Mouse (Mus musculus) midbrain, embryonic 14.5 days (tissue): Measurements from ENCODE around the gene Psmb5. TPM values are rescaled to one million over a fixed set of nuclear protein-coding genes. Genes with fewer than 3 reads are reported as not detected.

Experiments
- ATAC-seq: fragments of 200-750 bp; cut with Nextera tagmentation; 2 replicates; pipeline ENCODE4 v1.8.0; 2017; ENCODE audit warnings: moderate number of reproducible peaks, moderate library complexity; ENCODE audit not compliant: low FRiP score, low TSS enrichment
- DNase-seq: peaks from one replicate; pipeline ENCODE4 v3.0.0-alpha.2; 2015
- H3K27ac ChIP-seq: fragments of 300-500 bp; sonication (generic); replicated peaks from 2 replicates; pipeline ENCODE4 v1.5.1; 2014; ENCODE audit warnings: mild to moderate bottlenecking, low read depth, low read length, moderate library complexity
- H3K27me3 ChIP-seq: fragments of 300-500 bp; sonication (generic); 2 replicates; pipeline ENCODE4 v1.6.1; 2014; ENCODE audit warnings: low read length, control low read depth, mixed read lengths; ENCODE audit not compliant: control insufficient read depth, insufficient read depth
- H3K36me3 ChIP-seq: fragments of 300-500 bp; sonication (generic); 2 replicates; pipeline ENCODE4 v1.6.1; 2014; ENCODE audit warnings: low read length, control low read depth; ENCODE audit not compliant: control insufficient read depth, insufficient read depth
- H3K4me1 ChIP-seq: fragments of 300-500 bp; sonication (generic); 2 replicates; pipeline ENCODE4 v1.6.1; 2014; ENCODE audit warnings: mild to moderate bottlenecking, antibody characterized with exemption, low read length, control low read depth; ENCODE audit not compliant: control insufficient read depth, insufficient read depth
- H3K4me2 ChIP-seq: fragments of 300-500 bp; sonication (generic); 2 replicates; pipeline ENCODE4 v1.6.1; 2014; ENCODE audit warnings: mild to moderate bottlenecking, low read length, moderate library complexity
- H3K4me3 ChIP-seq: fragments of 300-500 bp; sonication (generic); replicated peaks from 2 replicates; pipeline ENCODE4 v1.5.1; 2014; ENCODE audit warnings: low read depth, low read length
- H3K9ac ChIP-seq: fragments of 300-500 bp; sonication (generic); replicated peaks from 2 replicates; pipeline ENCODE4 v1.6.1; 2014; ENCODE audit warnings: mild to moderate bottlenecking, low read length, moderate library complexity
- H3K9me3 ChIP-seq: fragments of 300-500 bp; sonication (generic); 2 replicates; pipeline ENCODE4 v1.6.1; 2016; ENCODE audit warnings: low read length, control low read depth, mixed read lengths; ENCODE audit not compliant: control insufficient read depth
- WGBS: fragments of 180-500 bp; shearing (Covaris S2); extraction: QIAGEN DNeasy Blood & Tissue Kit; methylation state at CpG from one replicate; pipeline ENCODE4 v1.1.7; 2014; 5-methylcytosine and 5-hydroxymethylcytosine counted together
- polyA plus RNA-seq: library from polyadenylated mRNA; unstranded; fragments of >200 nt; fragmentation: Nextera tagmentation; extraction: Ambion mirVana; gene quantifications from 2 replicates; pipeline ENCODE4 v1.2.1, GENCODE M21; 2014

The Psmb5 gene
- 409 and 454 TPM in 2 replicates for polyA plus RNA-seq

DNA sequence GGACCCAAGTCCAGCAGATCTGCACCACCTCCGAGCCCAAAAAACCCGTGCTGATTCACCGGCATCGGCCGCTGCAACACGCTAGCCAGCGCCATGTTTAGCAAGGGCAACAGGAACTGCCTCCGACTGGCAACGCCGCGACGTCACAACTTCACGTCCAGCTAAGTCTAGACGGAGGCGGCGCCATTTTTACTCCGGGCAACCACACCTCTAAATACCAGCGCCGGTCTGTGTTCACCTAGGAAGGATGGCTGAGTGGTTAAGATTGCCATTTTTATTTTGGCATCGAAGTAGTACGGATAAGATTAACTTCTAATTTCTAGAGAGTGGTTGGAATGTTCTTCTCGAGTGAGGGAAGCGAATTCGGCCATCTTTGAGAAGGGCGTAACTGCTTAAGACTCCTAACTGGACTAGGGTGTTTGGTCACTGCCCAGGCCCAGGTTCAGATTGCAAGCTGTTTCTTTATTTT is at the start of gene Psmb5:
TSS of gene Psmb5 (minus strand) at position 126 of the 469 bp plus-strand sequence.
- Histone ChIP-seq H3K9me3 (no peaks in the 10 kb centered on the region), H3K27me3 (no peaks in the 10 kb centered on the region), H3K4me3 (peak within 1 kb of the TSS; percentile 81), H3K36me3 (peaks cover 18% of the 10 kb centered on the region), H3K27ac (peak within 1 kb of the TSS; percentile 79), H3K9ac (peak within 1 kb of the TSS; percentile 86), H3K4me1 (peaks cover 12% of the 10 kb centered on the region; the same call in 1 of the 2 replicates), H3K4me2 (peak within 1 kb of the TSS; percentile 71)
- 0% methylated on average over 25 of the region's 25 CpGs for WGBS
- ATAC-seq (peak; percentile 91), DNase-seq (peak; percentile 95)

- H3K27ac ChIP-seq = no peak overlapping the region
- DNase-seq = no peak
- no peaks in the 10 kb centered on the region for H3K9me3 ChIP-seq
- ATAC-seq = no peak
- peaks cover 96% of the 10 kb centered on the region for H3K36me3 ChIP-seq
- H3K4me2 ChIP-seq = no peak overlapping the region
- H3K27me3 ChIP-seq = no peaks in the 10 kb centered on the region
- WGBS = 91% methylated on average over 10 of the region's 10 CpGs
- H3K4me1 ChIP-seq = no peaks in the 10 kb centered on the region
- no peak overlapping the region for H3K4me3 ChIP-seq
- no peak overlapping the region for H3K9ac ChIP-seq
Measured at GRCm38 (mm10) chr14:54664477-54665222, 46.8 kb upstream of the Psmb5 start.

- ATAC-seq (no peak), DNase-seq (no peak)
- Histone ChIP-seq H3K9ac (no peak overlapping the region), H3K27me3 (no peaks in the 10 kb centered on the region), H3K4me1 (no peaks in the 10 kb centered on the region), H3K4me2 (no peak overlapping the region), H3K27ac (no peak overlapping the region), H3K4me3 (no peak overlapping the region), H3K9me3 (no peaks in the 10 kb centered on the region), H3K36me3 (peaks cover 93% of the 10 kb centered on the region)
- WGBS = 93% methylated on average over 2 of the region's 2 CpGs
Measured at GRCm38 (mm10) chr14:54660009-54660408, 42.2 kb upstream of the Psmb5 start.

GRCm38 (mm10) chr14:54653496-54653895 is 35.7 kb upstream of the Psmb5 start:
- ATAC-seq = peak; percentile 84
- WGBS = under 1% methylated on average over 12 of the region's 12 CpGs
- peak overlapping the region; percentile 80 for H3K9ac ChIP-seq
- DNase-seq = peak; percentile 93
- H3K36me3 ChIP-seq = peaks cover 56% of the 10 kb centered on the region
- peak overlapping the region; percentile 81 for H3K27ac ChIP-seq
- peaks cover 36% of the 10 kb centered on the region for H3K4me1 ChIP-seq
- peak overlapping the region; percentile 55 for H3K4me3 ChIP-seq
- H3K27me3 ChIP-seq = no peaks in the 10 kb centered on the region
- H3K4me2 ChIP-seq = peak overlapping the region; percentile 96
- no peaks in the 10 kb centered on the region for H3K9me3 ChIP-seq

DNA sequence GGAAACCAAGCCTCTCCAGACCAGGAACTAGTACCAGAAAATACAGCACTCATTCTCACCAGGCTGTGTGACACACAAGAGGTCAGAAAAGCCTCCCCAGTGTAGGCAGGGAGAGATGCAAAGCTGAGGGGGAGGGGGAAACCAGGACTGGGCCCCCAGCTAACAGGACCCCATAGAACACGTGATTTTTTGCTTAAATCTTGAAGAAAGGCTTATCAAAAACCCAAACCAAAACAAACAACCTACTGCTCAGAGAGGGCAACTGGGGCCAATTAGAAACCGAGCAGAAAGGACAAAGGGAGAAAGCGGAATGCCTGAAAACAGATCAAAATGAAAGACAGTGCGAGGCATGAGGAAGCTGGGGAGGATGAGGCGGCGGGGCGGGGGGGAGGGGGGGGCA is 35.0 kb upstream of the Psmb5 start:
- H3K9ac ChIP-seq = peak overlapping the region; percentile 80
- no peaks in the 10 kb centered on the region for H3K27me3 ChIP-seq

DNA sequence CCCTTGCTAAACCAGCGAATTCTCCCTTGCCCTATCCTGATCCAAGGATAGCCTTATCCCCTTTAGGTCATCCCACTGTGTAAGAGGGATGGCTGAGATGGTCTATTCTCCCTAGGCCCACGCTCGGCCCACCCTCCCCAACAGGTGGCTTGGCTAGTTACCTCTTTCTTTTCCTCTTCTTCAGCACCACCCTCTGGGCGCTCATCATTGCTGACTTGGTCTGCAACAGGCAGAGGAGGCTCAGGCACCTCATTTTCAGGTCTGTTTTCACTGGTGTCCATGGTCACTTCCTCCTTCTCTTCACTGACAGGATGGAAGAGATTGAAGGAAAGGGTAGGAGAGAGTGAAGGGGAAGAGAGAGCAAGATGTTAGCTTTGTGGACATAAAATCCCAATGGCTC is 33.7 kb upstream of the Psmb5 start:
- Histone ChIP-seq H3K9me3 (no peaks in the 10 kb centered on the region), H3K27ac (no peak overlapping the region), H3K27me3 (no peaks in the 10 kb centered on the region), H3K4me3 (no peak overlapping the region; the same call in 1 of the 2 replicates), H3K4me1 (peaks cover 42% of the 10 kb centered on the region), H3K36me3 (peaks cover 58% of the 10 kb centered on the region), H3K9ac (no peak overlapping the region), H3K4me2 (peak overlapping the region; percentile 96)
- ATAC-seq = no peak
- 77% methylated on average over 4 of the region's 4 CpGs for WGBS
- DNase-seq = no peak

More for the DNA sequence above, 35.0 kb upstream of the Psmb5 start:
- peaks cover 42% of the 10 kb centered on the region for H3K4me1 ChIP-seq
- H3K4me2 ChIP-seq = peak overlapping the region; percentile 96
- ATAC-seq = no peak
- DNase-seq = peak; percentile 47
- peak overlapping the region; percentile 55 for H3K4me3 ChIP-seq
- peak overlapping the region; percentile 81 for H3K27ac ChIP-seq
- 0% methylated on average over 7 of the region's 7 CpGs for WGBS
- peaks cover 56% of the 10 kb centered on the region for H3K36me3 ChIP-seq
- no peaks in the 10 kb centered on the region for H3K9me3 ChIP-seq

DNA sequence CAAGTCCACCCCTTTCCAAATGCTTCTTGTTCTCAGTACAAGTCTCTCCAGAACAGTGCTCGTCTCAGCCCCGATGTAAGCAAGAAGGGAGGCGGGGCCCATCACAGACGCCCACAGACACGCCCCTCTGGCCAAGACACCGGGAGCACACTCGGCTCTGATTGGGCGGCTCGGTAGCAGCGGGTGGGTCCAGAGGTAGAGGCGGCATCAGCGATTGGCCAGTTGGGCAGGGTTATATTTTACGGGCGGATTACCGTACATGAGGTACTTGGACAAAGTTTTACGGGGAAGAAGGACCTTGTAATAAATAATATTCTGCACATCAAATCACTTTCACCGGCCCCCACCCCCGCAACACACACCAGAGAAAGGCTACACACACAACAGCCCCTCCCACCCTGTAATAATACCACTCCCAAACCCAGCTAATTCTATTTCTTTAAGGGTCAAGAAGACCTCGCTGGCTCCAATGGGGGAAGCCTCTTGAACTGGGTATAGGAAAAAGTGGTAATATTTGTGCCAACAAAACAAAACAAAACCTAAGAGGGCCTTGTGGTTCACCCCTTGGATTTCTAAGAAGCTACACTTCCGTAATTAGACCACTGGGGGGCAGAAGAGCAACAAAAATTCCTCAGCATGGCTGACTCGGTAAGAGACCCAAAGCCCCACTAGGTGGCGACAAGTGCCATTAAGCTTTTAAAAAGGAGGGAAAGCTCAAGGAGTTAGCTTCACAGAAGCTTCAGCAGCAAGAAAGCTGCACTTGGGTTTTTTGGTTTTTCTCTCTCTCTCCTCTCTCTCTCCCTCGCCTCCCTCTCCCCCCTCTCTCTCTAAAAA is 33.0 kb upstream of the Psmb5 start:
- WGBS = 64% methylated on average over 23 of the region's 23 CpGs
- Histone ChIP-seq H3K9me3 (no peaks in the 10 kb centered on the region), H3K4me2 (peak overlapping the region; percentile 96), H3K9ac (no peak overlapping the region), H3K4me3 (no peak overlapping the region), H3K36me3 (peaks cover 58% of the 10 kb centered on the region), H3K27me3 (no peaks in the 10 kb centered on the region), H3K4me1 (peaks cover 42% of the 10 kb centered on the region), H3K27ac (no peak overlapping the region)
- DNase-seq = peak; percentile 98
- ATAC-seq = peak; percentile 28; the same call in 1 of the 2 replicates

- Histone ChIP-seq H3K4me1 (peaks cover 36% of the 10 kb centered on the region), H3K4me2 (no peak overlapping the region), H3K27me3 (no peaks in the 10 kb centered on the region), H3K27ac (no peak overlapping the region), H3K9ac (no peak overlapping the region), H3K36me3 (peaks cover 79% of the 10 kb centered on the region), H3K9me3 (no peaks in the 10 kb centered on the region), H3K4me3 (no peak overlapping the region)
- ATAC-seq (no peak), DNase-seq (no peak)
- WGBS = 73% methylated on average over 4 of the region's 4 CpGs
Measured at GRCm38 (mm10) chr14:54647900-54648299, 30.1 kb upstream of the Psmb5 start.
